20 mouse cellular contexts compared by ENCODE assay signal in genomic region chr9:100460203-100460602, GRCm38 (mm10). TPM values are rescaled to one million over a fixed set of nuclear protein-coding genes. Genes with fewer than 3 reads are reported as not detected.
DNase-seq lines count a peak whose midpoint lies in the region; ATAC-seq and TF ChIP-seq lines count a peak whose summit lies in the region.
"Had no signal": no experiment of that assay in that cellular context is flagged by ENCODE, and none has a peak within 500 bp of the region (broad histone marks: within the 10 kb centered on the region; RNA-seq: fewer than 3 reads in every experiment).

No protein-coding gene starts in this region.

- ATAC-seq in heart, postnatal 0 days (ENCODE audit: insufficient read depth, low read depth) = no peak
- peak; percentile 41 for ATAC-seq in monocyte, adult 5-6 weeks (replicated peaks; ENCODE audit: insufficient number of reproducible peaks, low FRiP score, low TSS enrichment, poor library complexity, severe bottlenecking)
- ATAC-seq in forebrain, embryonic 14.5 days = no peak
- ATAC-seq: lung, postnatal 0 days had no signal

- H3K36me3 ChIP-seq in heart, postnatal 0 days (replicated peaks; ENCODE audit: control insufficient read depth, insufficient read depth, low read length) = peaks cover 19% of the 10 kb centered on the region; the same call in 1 of the 2 replicates
- no peaks in the 10 kb centered on the region for H3K36me3 ChIP-seq in forebrain, embryonic 14.5 days (ENCODE audit: control insufficient read depth, insufficient read depth, low read length)
- H3K36me3 ChIP-seq: liver, embryonic 15.5 days had no signal

- TF ChIP-seq CTCF in heart, postnatal 0 days (IDR thresholded peaks at IDR 0.05; ENCODE audit: low read depth) = no peak

- 88% methylated on average over 9 of the region's 9 CpGs for WGBS in heart, postnatal 0 days
- 97% methylated on average over 9 of the region's 9 CpGs for WGBS in forebrain, embryonic 14.5 days

- H3K27ac ChIP-seq in heart, postnatal 0 days (ENCODE audit: low read depth) = peak overlapping the region; percentile 50; the same call in 1 of the 2 replicates
- H3K27ac ChIP-seq in forebrain, embryonic 14.5 days (ENCODE audit: low read depth, low read length) = no peak overlapping the region
- H3K27ac ChIP-seq: forebrain, embryonic 12.5 days; hindbrain, embryonic 10.5 days; limb, embryonic 12.5 days; liver, embryonic 15.5 days; stomach, postnatal 0 days had no signal

- DNase-seq in heart, postnatal 0 days (ENCODE audit: low spot score) = no peak
- DNase-seq in heart, postnatal 4 days = no peak
- peak; percentile 76 to 79 for DNase-seq in CD8-positive naive resting alpha-beta T cell, adult 2 months (ENCODE audit: low read depth in 2 of 2, low spot score in 2 of 2)
- DNase-seq in thymus, postnatal 10 days (ENCODE audit: low spot score in 2 of 2) = peak; percentile 75
- no peak for DNase-seq in forebrain, embryonic 14.5 days (ENCODE audit: low spot score)
- DNase-seq in liver = no peak
- no peak for DNase-seq in cerebellum, adult 9-11 months
- DNase-seq: cerebellum, postnatal 14 days; embryo, embryonic 11 days; gastrocnemius, postnatal 36 days; right cerebral cortex, postnatal 4 days had no signal

- H3K4me2 ChIP-seq in heart, postnatal 0 days (ENCODE audit: low read depth, low read length) = no peak overlapping the region
- H3K4me2 ChIP-seq in forebrain, embryonic 14.5 days (ENCODE audit: low read length) = no peak overlapping the region
- H3K4me2 ChIP-seq: forebrain, embryonic 12.5 days; heart, embryonic 11.5 days; limb, embryonic 12.5 days; liver, embryonic 15.5 days had no signal

- no peak overlapping the region for H3K9ac ChIP-seq in heart, postnatal 0 days (replicated peaks; ENCODE audit: low read depth, low read length)
- H3K9ac ChIP-seq in forebrain, embryonic 14.5 days (ENCODE audit: low read length) = no peak overlapping the region
- H3K9ac ChIP-seq: forebrain, embryonic 12.5 days; limb, embryonic 12.5 days; liver, embryonic 15.5 days had no signal

- TF ChIP-seq EP300 in heart, postnatal 0 days (IDR thresholded peaks at IDR 0.05; ENCODE audit: low read depth) = no peak

- no peaks in the 10 kb centered on the region for H3K27me3 ChIP-seq in heart, postnatal 0 days (ENCODE audit: control insufficient read depth, insufficient read depth, low read length)
- H3K27me3 ChIP-seq in forebrain, embryonic 14.5 days (replicated peaks; ENCODE audit: control insufficient read depth, insufficient read depth, low read length) = no peaks in the 10 kb centered on the region
- H3K27me3 ChIP-seq: liver, embryonic 15.5 days; megakaryocyte, embryonic 14.5 days had no signal

- no peaks in the 10 kb centered on the region for H3K4me1 ChIP-seq in heart, postnatal 0 days (ENCODE audit: control insufficient read depth, insufficient read depth)
- H3K4me1 ChIP-seq in forebrain, embryonic 14.5 days (ENCODE audit: control insufficient read depth, insufficient read depth, low read length) = no peaks in the 10 kb centered on the region
- H3K4me1 ChIP-seq: forebrain, embryonic 12.5 days; limb, embryonic 12.5 days had no signal

- no peak overlapping the region for H3K4me3 ChIP-seq in heart, postnatal 0 days (ENCODE audit: low read depth, low read length)
- no peak overlapping the region for H3K4me3 ChIP-seq in forebrain, embryonic 14.5 days (ENCODE audit: low read depth, low read length)
- H3K4me3 ChIP-seq: forebrain, embryonic 12.5 days; hindbrain, embryonic 10.5 days; limb, embryonic 12.5 days; liver, embryonic 15.5 days; megakaryocyte, embryonic 14.5 days had no signal

- H3K9me3 ChIP-seq in heart, postnatal 0 days (replicated peaks; ENCODE audit: control insufficient read depth, low read length) = no peaks in the 10 kb centered on the region
- H3K9me3 ChIP-seq in forebrain, embryonic 14.5 days (replicated peaks; ENCODE audit: control insufficient read depth, low read length) = no peaks in the 10 kb centered on the region
- H3K9me3 ChIP-seq: forebrain, embryonic 12.5 days; hindbrain, embryonic 10.5 days; limb, embryonic 12.5 days; liver, embryonic 15.5 days had no signal

RNA-seq across cellular contexts. Expression of gene Il20rb, which starts 26.4 kb away (rescaled TPM):
- 1.4 and 3.7 TPM in 2 replicates for total RNA-seq in heart, postnatal 0 days (2014; rRNA removed; ENCODE audit: low replicate concordance)
- 0.84 and 1.7 TPM in 2 replicates for polyA plus RNA-seq in heart, postnatal 0 days (2015; fragmentation: Nextera tagmentation; extraction: Ambion mirVana)
- 1 to 10 TPM; 4.3 TPM for total RNA-seq in heart, postnatal 4 days (2021)
- total RNA-seq in monocyte, adult 5-6 weeks (2017) = 3.2 to 6.9 TPM (median 3.6 TPM) in 3 replicates
- polyA plus RNA-seq in forebrain, embryonic 14.5 days (2014; fragmentation: Nextera tagmentation; extraction: Ambion mirVana) = 0.50 and 0.79 TPM in 2 replicates

Comparison
In these comparisons a context has a peak if more than half of its experiments do, and no peak if none do; other contexts are left out.
1. DNase-seq: peak in CD8-positive naive resting alpha-beta T cell, adult 2 months (2 of 2) and thymus, postnatal 10 days (2 of 2); none in heart, postnatal 0 days (single experiment), heart, postnatal 4 days (single experiment), forebrain, embryonic 14.5 days (single experiment), liver (single experiment) and cerebellum, adult 9-11 months (single experiment).